Mouse (Mus musculus) layer of hippocampus, adult 18-20 months (tissue): ENCODE data around the gene Ankrd35. TPM values are rescaled to one million over a fixed set of nuclear protein-coding genes. Genes with fewer than 3 reads are reported as not detected.
"Not testable (repeated sequence)": the region's sequence is repeated elsewhere in the genome, so short reads cannot be mapped to it uniquely, and the experiment has no call there.

ENCODE experiments used
- DNase-seq, 2 experiments: peaks; one replicate each; pipeline ENCODE4 v3.0.0; 2022; ENCODE audit warnings: low spot score in 2 of 2
- total RNA-seq, 2 experiments: library from RNA; stranded (reverse); gene quantifications; 2 replicates each; pipeline ENCODE4 v1.2.3; 2021

The Ankrd35 gene
- total RNA-seq, 2 experiments from 2014 or later: 5.5 to 6.9 TPM

DNA sequence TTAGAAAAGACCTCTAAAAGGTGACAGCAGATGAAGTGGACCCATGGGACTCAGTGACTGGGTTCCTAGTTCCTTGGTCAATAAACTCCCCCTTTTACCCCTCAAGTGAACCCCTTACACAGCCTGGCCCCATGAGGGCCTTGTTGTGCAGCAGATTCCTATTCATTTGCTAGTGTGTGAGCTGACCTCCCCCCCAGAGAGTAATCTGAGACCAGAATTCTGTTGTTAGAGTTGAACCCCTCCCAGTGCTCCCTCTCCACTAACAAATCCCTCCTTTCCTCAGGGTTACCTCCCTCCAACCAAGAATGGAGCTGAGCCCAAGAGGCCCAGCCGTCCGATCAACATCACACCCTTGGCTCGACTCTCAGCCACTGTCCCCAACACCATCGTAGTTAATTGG, 31.1 kb downstream of the Ankrd35 start:
- DNase-seq: no peak

GRCm38 (mm10) chr3:96704778-96705177, 34.8 kb downstream of the Ankrd35 start:
- DNase-seq: no peak

DNA sequence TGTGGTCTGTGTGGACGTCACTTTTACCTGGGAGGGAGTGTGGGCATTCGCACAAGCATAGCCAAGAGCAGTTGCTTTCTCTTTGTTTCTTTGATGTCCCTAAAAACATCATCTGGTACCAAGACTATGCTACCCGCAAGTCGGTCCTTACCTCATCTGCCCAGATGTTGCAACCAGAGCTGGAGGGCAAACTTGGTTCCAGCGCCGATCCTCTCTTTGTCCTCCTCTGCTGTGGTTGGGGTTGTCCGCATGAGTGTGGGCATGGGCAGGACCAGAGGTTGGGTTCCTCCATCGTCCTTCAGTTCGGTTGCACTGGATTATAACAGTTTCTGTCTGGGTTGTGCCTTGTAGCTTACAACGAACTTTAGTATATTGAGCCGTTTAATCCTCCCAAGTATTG, 36.3 kb downstream of the Ankrd35 start:
- DNase-seq: no peak

DNA sequence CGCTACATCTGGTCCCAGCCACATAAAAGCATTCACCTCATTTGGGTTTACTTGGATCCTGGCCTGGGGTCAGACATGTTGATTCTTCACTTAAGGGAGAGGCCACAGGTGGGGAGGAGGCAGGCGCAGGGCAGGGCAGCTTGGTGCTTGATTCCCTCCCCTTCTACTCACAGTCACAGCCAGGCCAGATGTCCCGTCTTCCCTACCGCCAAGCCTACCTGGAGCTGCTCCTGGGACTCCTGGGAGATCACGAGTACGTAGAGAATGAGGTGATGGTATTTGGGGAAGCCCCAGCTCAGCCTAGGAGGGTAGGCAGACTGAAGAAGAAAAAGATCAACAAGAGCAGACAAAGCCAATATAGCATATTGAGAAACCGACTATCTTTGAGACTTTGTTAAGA, 37.1 kb downstream of the Ankrd35 start:
- DNase-seq: no peak

DNA sequence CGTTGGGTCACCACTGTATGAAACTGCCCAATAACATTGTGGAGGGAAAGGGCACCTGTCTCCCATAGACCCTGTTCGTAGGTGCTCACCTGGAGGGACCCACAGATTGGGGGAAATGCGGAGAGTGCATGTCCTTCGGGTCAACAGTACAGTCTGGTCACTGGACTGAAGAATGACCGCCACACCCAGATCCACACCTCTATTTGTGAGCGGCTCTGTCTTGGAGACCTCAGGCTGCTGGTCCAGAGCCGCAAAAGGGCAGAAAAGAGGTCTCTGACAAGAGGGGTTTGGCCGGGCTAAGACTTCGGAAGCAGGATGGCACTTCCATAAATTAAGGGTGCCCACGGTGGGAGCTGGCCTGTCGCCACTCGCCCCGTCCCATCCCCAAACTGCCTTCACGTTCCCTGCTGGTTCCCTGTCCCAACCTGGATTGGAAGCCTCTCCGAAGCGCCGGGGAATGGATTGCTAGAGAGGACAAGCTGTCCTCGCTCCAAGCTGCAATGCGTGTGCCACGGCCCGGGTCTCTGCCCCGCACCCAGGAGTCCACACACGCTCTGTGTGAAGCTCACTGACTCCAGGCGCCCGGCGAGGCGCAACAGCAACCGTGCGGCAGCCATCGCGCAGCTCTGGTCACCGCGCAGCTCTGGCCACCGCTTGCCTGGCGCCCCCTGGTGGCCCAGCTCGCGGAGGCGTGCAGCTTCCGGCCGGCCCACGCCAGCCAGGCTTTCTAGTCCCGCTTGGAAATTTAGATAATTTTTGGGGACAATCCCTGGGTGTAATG, 38.2 kb downstream of the Ankrd35 start, which contains the start of gene Nudt17:
Nudt17 (minus strand) TSS at position 660 of the 781 bp plus-strand sequence.
- peak; percentile 67 to 87 for DNase-seq

GRCm38 (mm10) chr3:96708684-96709064, 38.7 kb downstream of the Ankrd35 start:
- DNase-seq: no peak

DNA sequence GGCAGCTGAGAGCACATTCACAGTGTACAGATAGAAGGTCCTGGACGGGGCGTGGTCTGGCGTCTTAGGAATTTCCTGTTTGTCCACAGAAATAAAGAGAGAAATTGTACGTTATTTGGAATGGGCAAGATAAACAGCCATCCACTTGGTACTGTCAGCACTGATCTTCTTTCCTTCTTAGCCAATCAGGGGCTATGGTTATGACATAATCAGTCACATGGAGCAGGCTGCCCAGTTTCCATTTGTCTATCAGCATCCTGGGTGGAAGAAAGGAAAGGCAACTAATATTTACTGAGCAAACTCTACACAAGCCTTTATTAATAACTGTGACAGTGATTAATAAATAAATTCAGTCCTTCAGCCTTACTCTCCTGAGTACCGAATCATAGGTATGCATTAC, 44.4 kb downstream of the Ankrd35 start:
- DNase-seq: no peak

DNA sequence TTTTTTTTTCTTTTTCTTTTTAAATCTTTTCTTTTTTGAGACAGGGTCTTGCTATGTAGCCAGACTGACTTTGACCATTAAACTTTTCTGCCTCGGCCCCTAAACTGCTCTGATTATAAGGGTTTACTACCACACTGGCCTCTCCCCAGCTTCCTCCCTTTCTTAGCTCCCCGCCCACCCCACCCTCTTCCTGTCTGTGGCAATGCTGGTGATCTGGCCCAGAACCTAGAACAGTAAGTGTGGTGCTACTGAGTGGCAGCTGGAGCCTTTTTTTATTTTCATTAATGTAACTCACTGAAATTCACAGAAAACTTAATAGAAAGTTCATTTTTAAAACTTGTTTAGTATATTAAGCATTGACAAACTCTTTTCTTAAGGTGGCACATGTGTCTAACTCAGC, 45.9 kb downstream of the Ankrd35 start:
- DNase-seq: no peak

- DNase-seq: peak; percentile 48 to 82
Measured at GRCm38 (mm10) chr3:96719173-96719572, 49.2 kb downstream of the Ankrd35 start.

- DNase-seq: peak; percentile 94 to 96
Measured at GRCm38 (mm10) chr3:96727343-96727827, 57.5 kb downstream of the Ankrd35 start, which contains the start of the genes Polr3c and Rnf115. Polr3c (minus strand) TSS chr3:96727628. Rnf115 (plus strand) TSS chr3:96727664.

DNA sequence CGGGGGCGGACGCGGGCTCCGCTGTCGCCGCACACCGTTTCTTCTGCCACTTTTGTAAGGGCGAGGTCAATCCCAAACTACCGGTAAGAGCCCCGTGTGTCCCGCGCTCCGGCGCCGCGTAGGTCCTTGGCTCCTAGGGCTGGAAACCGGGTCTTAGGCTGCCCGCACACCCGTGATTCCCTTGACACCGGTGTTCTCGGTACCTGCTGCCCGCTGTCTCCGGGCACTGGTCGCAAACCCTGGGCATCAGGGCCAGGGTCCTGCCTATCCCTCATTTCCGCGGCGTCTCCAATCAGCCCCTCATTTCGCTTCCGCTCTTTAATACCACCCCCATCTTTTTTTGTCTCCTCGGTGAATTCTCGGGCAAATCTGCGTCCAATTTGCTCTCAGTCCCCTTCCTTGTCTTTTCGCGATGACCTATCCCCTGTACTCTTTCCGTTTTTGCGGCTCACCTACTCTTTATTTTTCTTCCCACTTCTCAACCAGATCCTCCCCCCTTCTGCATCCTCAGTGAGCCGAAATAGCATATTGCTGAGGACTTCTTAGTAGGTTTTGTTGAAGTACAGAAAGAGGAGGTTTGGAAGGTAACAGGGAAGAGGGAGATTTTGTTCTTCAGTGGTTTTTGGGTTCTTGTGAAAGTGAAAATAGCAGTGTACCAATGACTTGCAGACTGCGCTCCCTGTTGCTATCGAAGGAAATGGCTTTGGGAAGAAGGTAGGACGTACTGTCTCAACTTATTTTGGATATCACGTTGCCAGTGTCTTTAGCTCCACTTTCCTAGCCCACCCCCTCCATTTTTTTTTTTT, 58.1 kb downstream of the Ankrd35 start:
- DNase-seq: peak in 1 of 2 experiments; percentile 28

DNA sequence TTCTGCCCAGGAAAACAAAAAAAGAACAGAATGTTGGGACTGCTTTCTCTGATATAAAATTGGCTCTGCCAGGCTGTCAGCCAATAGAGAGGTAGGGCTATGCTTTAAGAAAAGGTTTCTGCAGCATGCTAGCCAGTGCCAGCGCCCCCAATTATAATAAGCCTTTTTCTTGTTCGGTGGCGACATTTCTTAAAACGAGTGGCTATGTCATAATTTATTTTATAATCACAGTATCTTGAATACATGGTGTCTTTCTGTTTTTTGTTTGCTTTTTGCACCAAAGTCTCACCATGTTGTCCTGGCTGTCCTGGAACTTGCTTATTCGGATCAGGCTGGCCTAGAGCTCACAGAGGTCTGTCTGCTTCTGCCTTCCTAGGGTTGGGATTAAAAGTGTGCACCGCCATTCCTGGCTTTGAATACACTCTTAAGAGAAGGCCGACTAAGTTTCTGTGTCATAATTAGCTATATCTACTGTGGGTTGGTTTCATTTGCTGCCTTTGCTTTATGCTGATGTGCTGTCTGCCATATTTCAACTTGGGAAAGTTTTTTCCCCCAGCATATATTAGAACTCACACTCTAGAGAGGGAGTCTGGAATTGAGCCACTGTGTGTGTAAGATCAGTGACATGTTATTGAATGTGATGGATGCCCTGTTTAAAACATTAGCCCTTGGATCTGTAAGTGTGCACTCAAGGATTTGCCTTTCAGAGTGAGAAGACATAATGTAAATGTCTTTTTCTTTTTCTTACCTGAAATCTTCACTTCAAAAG, 58.9 kb downstream of the Ankrd35 start:
- DNase-seq: no peak

GRCm38 (mm10) chr3:96729403-96729784, 59.5 kb downstream of the Ankrd35 start:
- no peak for DNase-seq

- no peak for DNase-seq
Measured at GRCm38 (mm10) chr3:96730785-96731184, 60.9 kb downstream of the Ankrd35 start.

- DNase-seq: no peak
Measured at GRCm38 (mm10) chr3:96733984-96734383, 64.1 kb downstream of the Ankrd35 start.

- peak in 1 of 2 experiments; percentile 61 for DNase-seq
Measured at GRCm38 (mm10) chr3:96735200-96735599, 65.3 kb downstream of the Ankrd35 start.

DNA sequence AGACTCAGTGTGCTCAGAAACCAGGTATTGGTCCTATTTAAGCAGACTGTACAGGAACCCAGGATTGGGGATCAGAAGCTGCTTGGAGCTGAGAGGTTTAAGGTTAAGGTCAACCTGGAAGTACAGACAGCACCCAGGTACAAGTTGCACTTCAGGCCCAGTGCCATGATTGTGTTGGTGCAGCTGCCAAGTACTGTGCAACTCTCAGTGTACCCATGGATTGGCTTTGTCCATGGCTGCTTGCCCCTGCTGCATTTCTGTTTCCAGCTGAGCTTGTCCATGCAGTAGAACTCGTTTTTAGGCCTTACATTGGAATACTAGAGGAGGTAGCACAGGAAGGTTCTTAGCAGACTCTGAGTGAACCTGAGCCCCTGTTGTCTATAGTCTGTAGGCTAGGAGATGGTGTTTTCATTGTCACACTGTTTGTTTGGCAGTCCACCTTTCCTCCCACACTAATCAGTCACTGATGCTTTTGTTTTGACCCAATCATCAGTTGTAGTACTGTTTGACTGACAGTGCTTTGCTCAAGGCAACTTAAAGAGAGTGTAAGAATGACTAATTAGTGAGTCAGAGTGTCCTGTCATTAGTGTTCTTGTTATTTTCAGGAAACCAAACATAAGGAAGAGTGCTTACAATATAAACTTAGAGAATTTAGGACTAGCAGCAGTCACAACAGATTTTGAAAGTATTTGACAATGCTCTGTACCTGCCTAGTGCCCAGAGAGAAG, 67.2 kb downstream of the Ankrd35 start:
- no peak for DNase-seq

GRCm38 (mm10) chr3:96737995-96738394, 68.1 kb downstream of the Ankrd35 start:
- DNase-seq: no peak

DNA sequence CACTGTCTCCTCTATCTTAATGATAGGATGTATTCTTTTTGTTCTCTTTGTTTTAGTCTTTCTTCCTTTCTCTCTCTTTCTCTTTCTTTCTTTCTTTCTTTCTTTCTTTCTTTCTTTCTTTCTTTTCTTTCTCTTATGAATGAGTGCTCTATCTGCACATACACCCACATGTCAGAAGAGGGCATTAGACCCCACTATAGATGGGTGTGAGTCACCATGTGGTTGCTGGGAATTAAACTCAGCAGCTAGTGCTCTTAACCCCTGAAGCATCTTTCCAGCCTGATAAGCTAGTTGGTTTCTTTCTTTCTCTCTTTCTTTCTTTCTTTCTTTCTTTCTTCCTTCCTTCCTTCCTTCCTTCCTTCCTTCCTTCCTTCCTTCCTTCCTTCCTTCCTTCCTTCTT, 70.3 kb downstream of the Ankrd35 start:
- not testable (repeated sequence) for DNase-seq
